Mouse (Mus musculus) embryonic fibroblast, embryonic 13.5 days (primary cell): Measurements from ENCODE around the gene Pum3.

ENCODE experiments used
- CTCF ChIP-seq: IDR thresholded peaks from 2 replicates; pipeline ENCODE4 v1.5.1; 2011; ENCODE audit warnings: mild to moderate bottlenecking, control low read depth, low read length, moderate library complexity, borderline replicate concordance; ENCODE audit not compliant: insufficient read depth
- POLR2A ChIP-seq: IDR thresholded peaks from 2 replicates; pipeline ENCODE4 v1.6.1; 2011; ENCODE audit warnings: low read depth, mild to moderate bottlenecking, control low read depth, low read length, moderate library complexity

DNA sequence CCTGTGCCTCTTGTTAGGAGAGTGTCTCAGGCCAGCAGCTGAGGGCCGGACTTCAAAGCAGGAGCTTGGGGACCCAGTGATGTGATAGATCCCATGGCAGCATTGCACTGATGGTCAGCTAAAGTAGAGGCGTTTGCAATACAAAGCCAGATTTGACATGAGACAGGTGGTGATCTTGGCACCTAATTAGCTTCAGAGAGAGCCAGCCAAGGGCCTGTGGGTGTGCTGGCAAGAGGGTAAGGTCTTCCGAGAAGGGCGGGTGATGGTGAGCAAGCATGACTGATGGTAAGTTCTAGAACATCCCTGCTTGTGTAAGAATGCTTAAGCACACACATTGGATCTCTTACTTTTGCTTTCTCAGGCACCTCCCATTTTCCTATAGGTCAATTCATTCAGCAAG, 37.1 kb upstream of the Pum3 start:
- TF ChIP-seq CTCF = no peak
- TF ChIP-seq POLR2A = no peak
